Mouse (Mus musculus) kidney, embryonic 16.5 days (tissue): ENCODE results near the gene Dnm1. TPM values are rescaled to one million over a fixed set of nuclear protein-coding genes. Genes with fewer than 3 reads are reported as not detected.

Experiments used
- ATAC-seq: fragments of 200-750 bp; cut with Nextera tagmentation; 2 replicates; pipeline ENCODE4 v1.8.0; 2017; ENCODE audit warnings: moderate TSS enrichment; ENCODE audit not compliant: low FRiP score, low TSS enrichment
- H3K27ac ChIP-seq: fragments of 300-500 bp; sonication (generic); 2 replicates; pipeline ENCODE4 v1.5.1; 2014; ENCODE audit warnings: low read length
- H3K27me3 ChIP-seq: fragments of 300-500 bp; sonication (generic); 2 replicates; pipeline ENCODE4 v1.6.1; 2014; ENCODE audit warnings: low read length, control low read depth, mixed read lengths; ENCODE audit not compliant: insufficient read depth
- H3K36me3 ChIP-seq: fragments of 300-500 bp; sonication (generic); 2 replicates; pipeline ENCODE4 v1.6.1; 2014; ENCODE audit warnings: low read length, control low read depth, mixed read lengths; ENCODE audit not compliant: insufficient read depth
- H3K4me1 ChIP-seq: fragments of 300-500 bp; sonication (generic); 2 replicates; pipeline ENCODE4 v1.6.1; 2014; ENCODE audit warnings: low read length, control low read depth, mixed read lengths; ENCODE audit not compliant: insufficient read depth
- H3K4me2 ChIP-seq: fragments of 300-500 bp; sonication (generic); replicated peaks from 2 replicates; pipeline ENCODE4 v1.6.1; 2014; ENCODE audit warnings: low read depth, low read length
- H3K4me3 ChIP-seq: fragments of 300-500 bp; sonication (generic); 2 replicates; pipeline ENCODE4 v1.5.1; 2014; ENCODE audit warnings: mild to moderate bottlenecking, low read length
- H3K9ac ChIP-seq: fragments of 300-500 bp; sonication (generic); replicated peaks from 2 replicates; pipeline ENCODE4 v1.6.1; 2014; ENCODE audit warnings: low read length
- H3K9me3 ChIP-seq: fragments of 300-500 bp; sonication (generic); 2 replicates; pipeline ENCODE4 v1.6.1; 2016; ENCODE audit warnings: low read length, control low read depth
- WGBS: fragments of 180-500 bp; shearing (Covaris S2); extraction: QIAGEN DNeasy Blood & Tissue Kit; methylation state at CpG from one replicate; pipeline ENCODE4 v1.1.7; 2014; 5-methylcytosine and 5-hydroxymethylcytosine counted together
- polyA plus RNA-seq: library from polyadenylated mRNA; unstranded; fragments of >200 nt; fragmentation: Nextera tagmentation; extraction: Ambion mirVana; gene quantifications from 2 replicates; pipeline ENCODE4 v1.2.1, GENCODE M21; 2015

Dnm1 gene
- polyA plus RNA-seq, 1 experiment from 2014 or later, result 5.4 TPM

DNA sequence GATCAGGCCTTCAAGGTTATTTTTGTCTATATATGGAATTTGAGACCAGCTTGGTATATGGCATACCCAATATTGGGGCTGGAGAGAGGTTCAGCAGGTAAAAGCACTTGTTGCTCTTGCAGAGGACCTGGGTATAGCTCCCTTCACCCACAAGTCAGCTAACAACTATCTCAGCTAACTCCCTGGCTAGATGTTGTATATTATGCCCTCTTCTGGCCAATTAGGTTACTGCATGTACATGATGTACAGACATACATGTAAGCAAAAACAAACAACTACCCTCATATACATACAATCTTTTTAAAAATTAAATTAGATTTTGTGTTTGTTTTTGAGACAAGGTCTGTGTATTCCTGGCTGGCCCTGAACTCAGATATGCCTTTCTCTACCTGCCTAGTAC is 63.6 kb downstream of the Dnm1 start:
- Histone ChIP-seq H3K27ac (no peak overlapping the region), H3K9me3 (no peaks in the 10 kb centered on the region), H3K4me3 (no peak overlapping the region; the same call in 1 of the 2 replicates), H3K4me2 (0 out of 2 replicates have a peak overlapping the region, but pooled peaks have one; percentile 94), H3K4me1 (peaks cover 15% of the 10 kb centered on the region), H3K27me3 (no peaks in the 10 kb centered on the region), H3K36me3 (peaks cover 13% of the 10 kb centered on the region; the same call in 1 of the 2 replicates), H3K9ac (no peak overlapping the region)
- ATAC-seq, result no peak

DNA sequence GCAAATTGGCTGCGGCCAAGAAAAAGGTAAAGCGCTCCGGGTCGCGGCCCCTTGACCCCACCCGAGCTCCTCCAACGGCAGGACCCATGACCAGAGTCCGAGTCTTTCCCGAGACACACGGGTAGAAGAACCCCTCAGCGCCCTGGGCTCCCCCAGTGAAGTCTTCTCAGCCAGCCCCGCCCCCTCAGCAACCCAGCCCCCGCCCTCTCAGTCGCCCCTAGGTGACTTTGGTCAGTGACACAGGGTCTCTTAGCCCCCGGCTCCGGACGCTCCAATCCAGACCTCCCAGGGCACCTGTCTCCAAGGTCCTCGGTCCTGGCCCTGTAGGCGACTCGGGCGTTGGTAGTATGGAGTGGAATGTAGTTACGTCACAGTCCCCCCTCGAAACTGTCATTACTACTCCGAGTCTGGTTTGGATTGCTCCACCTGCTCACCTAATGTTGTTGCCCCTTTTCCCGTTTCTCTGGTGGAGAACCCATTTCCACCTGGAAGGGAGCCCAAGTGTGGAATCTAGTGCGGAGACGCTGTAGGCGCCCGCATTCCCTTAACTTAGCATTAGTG is 64.7 kb downstream of the Dnm1 start:
- H3K9me3 ChIP-seq, result no peaks in the 10 kb centered on the region
- ATAC-seq, result peak; percentile 64
- no peaks in the 10 kb centered on the region for H3K27me3 ChIP-seq
- H3K4me2 ChIP-seq, result peak overlapping the region; percentile 94
- H3K9ac ChIP-seq, result peak overlapping the region; percentile 85
- H3K36me3 ChIP-seq, result peaks cover 24% of the 10 kb centered on the region
- peak overlapping the region; percentile 80 for H3K4me3 ChIP-seq
- peaks cover 15% of the 10 kb centered on the region for H3K4me1 ChIP-seq
- 1% methylated on average over 28 of the region's 29 CpGs for WGBS
- H3K27ac ChIP-seq, result peak overlapping the region; percentile 70

DNA sequence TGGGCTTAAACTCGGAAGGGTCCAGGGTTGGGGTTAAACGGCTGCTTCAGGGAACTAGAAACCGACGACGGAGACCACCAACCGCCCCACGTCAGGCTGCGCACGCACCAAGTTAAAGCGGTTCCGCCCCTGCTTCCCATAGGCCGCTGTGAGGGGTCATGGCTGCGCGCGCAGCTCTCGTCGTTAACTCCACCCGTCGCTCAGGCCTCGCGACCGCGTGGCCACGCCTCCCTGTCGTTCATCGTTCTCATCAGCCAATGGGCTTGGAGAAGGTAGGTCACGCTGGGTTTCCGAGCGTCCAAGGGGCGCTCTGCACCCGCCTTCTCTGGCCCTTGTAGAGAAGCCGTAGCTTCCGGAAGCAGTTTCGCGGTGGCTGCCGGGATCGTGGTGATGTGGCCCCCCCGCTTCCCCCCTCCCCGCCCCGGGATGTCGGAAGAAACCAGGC is 65.2 kb downstream of the Dnm1 start, which contains the start of gene Swi5:
TSS of gene Swi5 (minus strand) at position 153 of the 445 bp plus-strand sequence.
- H3K4me1 ChIP-seq, result peaks cover 15% of the 10 kb centered on the region
- under 1% methylated on average over 40 of the region's 41 CpGs for WGBS
- no peaks in the 10 kb centered on the region for H3K9me3 ChIP-seq
- peak within 1 kb of the TSS; percentile 94 for H3K4me2 ChIP-seq
- ATAC-seq, result peak; percentile 99
- peak within 1 kb of the TSS; percentile 70 for H3K27ac ChIP-seq
- H3K4me3 ChIP-seq, result peak within 1 kb of the TSS; percentile 80
- peaks cover 25% of the 10 kb centered on the region for H3K36me3 ChIP-seq
- H3K9ac ChIP-seq, result peak within 1 kb of the TSS; percentile 92
- no peaks in the 10 kb centered on the region for H3K27me3 ChIP-seq

DNA sequence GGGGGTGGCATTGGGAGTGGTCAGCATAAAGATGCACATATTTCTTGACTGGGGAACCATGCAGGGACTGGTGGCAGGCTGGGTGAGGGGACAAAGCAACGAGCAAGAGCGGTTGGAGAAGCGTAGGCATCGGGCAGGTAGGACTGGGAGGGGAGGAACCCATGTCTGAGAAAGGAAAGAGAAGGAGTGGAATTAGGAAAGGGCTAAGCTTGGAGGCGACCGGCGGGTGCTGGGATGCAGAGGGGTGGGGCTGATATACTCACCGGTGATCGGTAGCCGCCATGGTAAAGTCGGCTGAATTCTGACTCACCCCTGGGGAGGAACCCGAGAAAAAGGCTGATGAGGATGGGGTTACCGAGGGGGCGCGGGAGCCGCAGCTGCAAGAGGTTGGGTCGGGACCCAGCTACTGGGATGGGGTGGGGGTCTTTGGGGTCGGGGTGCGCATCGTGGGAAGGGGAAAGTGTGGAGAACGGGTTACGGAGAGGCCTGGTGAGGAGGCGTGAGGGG is 65.8 kb downstream of the Dnm1 start, which contains the start of gene Golga2:
TSS of gene Golga2 (plus strand) at position 51 of the 507 bp plus-strand sequence.
- peak within 1 kb of the TSS; percentile 92 for H3K9ac ChIP-seq
- no peak; the same call in 1 of the 2 replicates for ATAC-seq
- under 1% methylated on average over 22 of the region's 23 CpGs for WGBS

DNA sequence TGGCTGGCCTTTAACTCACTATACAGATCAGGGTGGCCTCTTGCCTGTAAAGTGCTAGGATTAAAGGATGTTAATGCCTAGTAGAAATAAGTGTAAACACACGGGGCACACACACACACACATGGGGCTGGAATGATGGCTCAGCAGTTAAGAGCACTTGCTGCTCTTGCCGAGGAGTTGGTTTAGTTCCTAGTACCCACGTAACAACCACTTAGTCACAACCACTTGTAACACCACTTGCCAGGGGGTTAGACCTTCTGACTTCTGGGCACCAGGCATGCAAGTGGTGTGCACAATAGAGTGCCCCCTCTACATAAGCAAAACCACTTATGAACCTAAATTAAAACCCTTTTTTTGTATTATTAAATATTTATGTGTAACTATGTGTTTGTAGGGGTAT is 69.2 kb downstream of the Dnm1 start:
- no peak overlapping the region for H3K9ac ChIP-seq

More for the DNA sequence above, 65.8 kb downstream of the Dnm1 start, which contains the start of gene Golga2:
- Histone ChIP-seq H3K9me3 (no peaks in the 10 kb centered on the region), H3K36me3 (peaks cover 28% of the 10 kb centered on the region), H3K4me1 (peaks cover 15% of the 10 kb centered on the region), H3K4me2 (peak within 1 kb of the TSS; percentile 94), H3K4me3 (peak within 1 kb of the TSS; percentile 80), H3K27ac (peak within 1 kb of the TSS; percentile 70), H3K27me3 (no peaks in the 10 kb centered on the region)

DNA sequence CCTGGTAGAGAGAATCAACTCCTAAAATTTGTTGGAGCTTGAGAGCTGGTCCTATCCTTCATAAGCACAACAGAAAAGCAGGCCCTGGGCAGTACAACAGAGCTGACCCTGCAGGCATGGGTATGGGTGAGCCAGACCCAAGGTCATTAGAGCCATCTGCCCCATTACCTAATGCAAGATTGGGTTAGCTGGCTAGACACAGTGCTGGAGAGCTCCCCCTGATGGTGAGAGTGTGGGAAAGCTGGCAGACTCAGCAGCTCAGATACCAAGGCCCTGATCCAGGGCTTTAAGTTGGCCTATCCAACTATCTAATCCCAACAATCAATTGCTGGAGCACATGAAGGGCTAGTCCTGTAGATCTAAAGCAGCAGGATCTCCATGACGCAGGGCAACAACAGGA is 70.4 kb downstream of the Dnm1 start:
- 83% methylated on average over 1 of the region's 1 CpGs for WGBS
- Histone ChIP-seq H3K27ac (no peak overlapping the region), H3K4me2 (no peak overlapping the region), H3K36me3 (peaks cover 56% of the 10 kb centered on the region), H3K9ac (no peak overlapping the region), H3K4me1 (peaks cover 8% of the 10 kb centered on the region), H3K27me3 (no peaks in the 10 kb centered on the region), H3K4me3 (no peak overlapping the region), H3K9me3 (no peaks in the 10 kb centered on the region)
- ATAC-seq, result no peak

More for the DNA sequence above, 69.2 kb downstream of the Dnm1 start:
- no peaks in the 10 kb centered on the region for H3K27me3 ChIP-seq
- peaks cover 44% of the 10 kb centered on the region for H3K36me3 ChIP-seq
- peaks cover 11% of the 10 kb centered on the region for H3K4me1 ChIP-seq
- no peak overlapping the region for H3K4me3 ChIP-seq
- no peak overlapping the region for H3K27ac ChIP-seq
- ATAC-seq, result no peak
- 96% methylated on average over 3 of the region's 3 CpGs for WGBS
- H3K9me3 ChIP-seq, result no peaks in the 10 kb centered on the region
- no peak overlapping the region for H3K4me2 ChIP-seq

DNA sequence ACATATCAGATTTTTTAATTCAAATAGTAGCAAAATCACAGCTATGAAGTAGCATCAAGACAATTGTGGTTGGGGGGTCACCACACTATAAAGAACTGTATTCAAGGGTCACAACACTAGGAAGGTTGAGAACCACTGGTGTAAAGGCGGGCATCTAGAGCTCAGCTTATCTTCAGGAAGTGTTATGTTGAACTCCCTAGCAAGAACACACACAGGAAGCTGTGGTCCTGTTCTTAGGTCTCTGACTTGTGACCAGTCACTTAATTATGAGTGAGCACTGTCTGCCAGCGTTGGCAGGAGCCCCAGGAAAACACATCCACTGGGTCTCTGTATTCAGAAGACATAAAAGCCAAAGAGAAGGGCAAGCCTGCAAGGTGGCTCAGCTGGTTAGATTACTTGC is 70.8 kb downstream of the Dnm1 start:
- H3K27ac ChIP-seq, result no peak overlapping the region
- H3K36me3 ChIP-seq, result peaks cover 61% of the 10 kb centered on the region
- no peaks in the 10 kb centered on the region for H3K9me3 ChIP-seq
- 84% methylated on average over 2 of the region's 2 CpGs for WGBS
- no peak overlapping the region for H3K4me3 ChIP-seq
- H3K4me2 ChIP-seq, result no peak overlapping the region
- ATAC-seq, result no peak
- no peaks in the 10 kb centered on the region for H3K27me3 ChIP-seq
- H3K4me1 ChIP-seq, result peaks cover 8% of the 10 kb centered on the region
- H3K9ac ChIP-seq, result no peak overlapping the region

DNA sequence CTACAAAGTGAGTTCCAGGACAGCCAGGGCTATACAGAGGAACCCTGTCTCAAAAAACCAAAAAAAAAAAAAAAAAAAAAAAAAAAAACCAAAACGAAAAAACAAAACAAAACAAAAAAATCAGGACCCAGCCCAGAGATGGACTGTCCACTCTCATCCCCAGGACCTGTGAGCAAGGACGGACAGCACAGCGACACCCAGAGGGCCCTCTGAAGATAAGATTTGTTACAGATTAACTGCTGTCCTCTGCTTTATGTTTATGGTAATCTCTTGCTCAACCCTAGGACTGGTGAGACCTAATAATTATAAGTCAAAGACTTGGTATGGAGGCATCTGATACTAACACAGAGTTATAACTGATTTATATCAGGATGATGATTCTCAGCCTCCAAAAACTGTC is 77.3 kb downstream of the Dnm1 start:
- Histone ChIP-seq H3K36me3 (peaks cover 40% of the 10 kb centered on the region), H3K27ac (no peak overlapping the region), H3K9me3 (no peaks in the 10 kb centered on the region), H3K4me1 (no peaks in the 10 kb centered on the region), H3K9ac (no peak overlapping the region), H3K4me2 (no peak overlapping the region), H3K4me3 (no peak overlapping the region), H3K27me3 (no peaks in the 10 kb centered on the region)
- WGBS, result 71% methylated on average over 3 of the region's 3 CpGs
- ATAC-seq, result no peak

DNA sequence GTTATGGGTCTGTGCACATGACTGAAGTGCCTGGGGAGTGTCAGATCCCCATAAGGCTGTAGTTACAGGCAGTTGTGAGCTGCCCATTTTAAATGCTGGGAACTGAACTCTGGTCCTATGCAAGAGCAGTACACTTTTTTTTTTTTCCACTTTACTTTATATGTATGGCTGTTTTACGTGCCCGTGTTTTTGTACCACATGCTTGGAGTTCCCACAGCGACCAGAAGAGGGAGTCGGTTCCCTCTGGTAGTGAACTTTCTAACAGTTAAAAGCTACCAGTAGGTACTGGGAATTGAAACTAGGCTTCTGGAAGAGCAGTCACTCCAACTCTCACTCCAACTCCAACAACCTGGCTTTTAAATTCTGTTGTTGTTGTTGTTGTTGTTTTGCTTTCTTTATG is 92.5 kb downstream of the Dnm1 start:
- Histone ChIP-seq H3K36me3 (peaks cover 12% of the 10 kb centered on the region), H3K4me1 (peaks cover 8% of the 10 kb centered on the region), H3K9me3 (no peaks in the 10 kb centered on the region), H3K9ac (no peak overlapping the region), H3K4me2 (no peak overlapping the region), H3K27ac (no peak overlapping the region), H3K27me3 (no peaks in the 10 kb centered on the region), H3K4me3 (no peak overlapping the region)
- ATAC-seq, result no peak
- 38% methylated on average over 4 of the region's 4 CpGs for WGBS
